Mouse (Mus musculus) neural tube, embryonic 13.5 days (tissue): ENCODE results near the gene Sgsm3. TPM values are rescaled to one million over a fixed set of nuclear protein-coding genes. Genes with fewer than 3 reads are reported as not detected.
"Not testable (repeated sequence)": the region's sequence is repeated elsewhere in the genome, so short reads cannot be mapped to it uniquely, and the experiment has no call there.

ENCODE experiments used
- ATAC-seq: fragments of 200-750 bp; cut with Nextera tagmentation; 2 replicates; pipeline ENCODE4 v1.8.0; 2017; ENCODE audit warnings: low read depth, mild to moderate bottlenecking, moderate TSS enrichment, moderate library complexity
- H3K27ac ChIP-seq: fragments of 300-500 bp; sonication (generic); replicated peaks from 2 replicates; pipeline ENCODE4 v1.5.1; 2015; ENCODE audit warnings: moderate library complexity, mild to moderate bottlenecking, inconsistent platforms
- H3K27me3 ChIP-seq: fragments of 300-500 bp; sonication (generic); 2 replicates; pipeline ENCODE4 v1.6.1; 2015; ENCODE audit warnings: mild to moderate bottlenecking, inconsistent platforms
- H3K36me3 ChIP-seq: fragments of 300-500 bp; sonication (generic); 2 replicates; pipeline ENCODE4 v1.6.1; 2015; ENCODE audit warnings: mild to moderate bottlenecking, inconsistent platforms
- H3K4me1 ChIP-seq: fragments of 300-500 bp; sonication (generic); replicated peaks from 2 replicates; pipeline ENCODE4 v1.6.1; 2015; ENCODE audit warnings: inconsistent platforms
- H3K4me2 ChIP-seq: fragments of 300-500 bp; sonication (generic); 2 replicates; pipeline ENCODE4 v1.6.1; 2015; ENCODE audit warnings: inconsistent platforms, mild to moderate bottlenecking, moderate library complexity
- H3K4me3 ChIP-seq: fragments of 300-500 bp; sonication (generic); 2 replicates; pipeline ENCODE4 v1.5.1; 2015; ENCODE audit warnings: mild to moderate bottlenecking, inconsistent platforms
- H3K9ac ChIP-seq: fragments of 300-500 bp; sonication (generic); 2 replicates; pipeline ENCODE4 v1.6.1; 2015; ENCODE audit warnings: moderate library complexity, mild to moderate bottlenecking, inconsistent platforms
- H3K9me3 ChIP-seq: fragments of 300-500 bp; sonication (generic); 2 replicates; pipeline ENCODE4 v1.6.1; 2016; ENCODE audit warnings: inconsistent platforms
- WGBS: fragments of 180-500 bp; shearing (Covaris S2); methylation state at CpG from one replicate; pipeline ENCODE4 v1.1.7; 2015; 5-methylcytosine and 5-hydroxymethylcytosine counted together
- polyA plus RNA-seq: library from polyadenylated mRNA; unstranded; fragments of >200 nt; fragmentation: Nextera tagmentation; extraction: Ambion mirVana; gene quantifications from 2 replicates; pipeline ENCODE4 v1.2.1, GENCODE M21; 2015

Gene Sgsm3
- 51.1 and 55.8 TPM in 2 replicates for polyA plus RNA-seq

- peak within 1 kb of the TSS; percentile 88 for H3K4me3 ChIP-seq
Measured at GRCm38 (mm10) chr15:80977620-80978334, at the start of gene Sgsm3. Sgsm3 (plus strand) TSS chr15:80977765.

GRCm38 (mm10) chr15:80928811-80929355 lies 48.7 kb upstream of the Sgsm3 start:
- no peaks in the 10 kb centered on the region for H3K9me3 ChIP-seq
- H3K4me1 ChIP-seq, result no peaks in the 10 kb centered on the region
- no peak overlapping the region for H3K4me2 ChIP-seq
- ATAC-seq, result no peak
- WGBS, result 84% methylated on average over 20 of the region's 20 CpGs
- no peak overlapping the region for H3K9ac ChIP-seq
- H3K27ac ChIP-seq, result no peak overlapping the region
- H3K4me3 ChIP-seq, result no peak overlapping the region
- H3K27me3 ChIP-seq, result no peaks in the 10 kb centered on the region
- peaks cover 83% of the 10 kb centered on the region for H3K36me3 ChIP-seq

More at GRCm38 (mm10) chr15:80977620-80978334, at the start of gene Sgsm3:
- H3K4me1 ChIP-seq, result peaks cover 18% of the 10 kb centered on the region
- H3K9ac ChIP-seq, result peak within 1 kb of the TSS; percentile 85
- H3K9me3 ChIP-seq, result no peaks in the 10 kb centered on the region
- no peaks in the 10 kb centered on the region for H3K36me3 ChIP-seq
- H3K27me3 ChIP-seq, result no peaks in the 10 kb centered on the region
- ATAC-seq, result peak; percentile 96
- peak within 1 kb of the TSS; percentile 77 for H3K27ac ChIP-seq
- peak within 1 kb of the TSS; percentile 83 for H3K4me2 ChIP-seq
- under 1% methylated on average over 67 of the region's 67 CpGs for WGBS

- H3K9ac ChIP-seq, result no peak overlapping the region
- H3K9me3 ChIP-seq, result no peaks in the 10 kb centered on the region
- no peak overlapping the region for H3K4me2 ChIP-seq
- no peaks in the 10 kb centered on the region for H3K27me3 ChIP-seq
- WGBS, result 45% methylated on average over 14 of the region's 16 CpGs
- no peak overlapping the region for H3K4me3 ChIP-seq
- H3K4me1 ChIP-seq, result no peaks in the 10 kb centered on the region
- peaks cover 80% of the 10 kb centered on the region for H3K36me3 ChIP-seq
- H3K27ac ChIP-seq, result no peak overlapping the region
- no peak for ATAC-seq
Measured at GRCm38 (mm10) chr15:80930048-80930571, 47.5 kb upstream of the Sgsm3 start.

- not testable (repeated sequence) for H3K27me3 ChIP-seq, H3K9ac ChIP-seq, H3K27ac ChIP-seq
Measured at GRCm38 (mm10) chr15:80930676-80931320, 46.8 kb upstream of the Sgsm3 start.

GRCm38 (mm10) chr15:80931345-80931960 lies 46.1 kb upstream of the Sgsm3 start:
- no peak for ATAC-seq
- no peak overlapping the region for H3K4me2 ChIP-seq
- H3K27ac ChIP-seq, result no peak overlapping the region
- peaks cover 81% of the 10 kb centered on the region for H3K36me3 ChIP-seq
- H3K27me3 ChIP-seq, result no peaks in the 10 kb centered on the region
- H3K9me3 ChIP-seq, result no peaks in the 10 kb centered on the region
- 95% methylated on average over 9 of the region's 9 CpGs for WGBS
- H3K4me1 ChIP-seq, result no peaks in the 10 kb centered on the region
- no peak overlapping the region for H3K9ac ChIP-seq
- no peak overlapping the region for H3K4me3 ChIP-seq

More at GRCm38 (mm10) chr15:80930676-80931320, 46.8 kb upstream of the Sgsm3 start:
- not testable (repeated sequence) for H3K4me3 ChIP-seq, H3K4me2 ChIP-seq, H3K4me1 ChIP-seq, ATAC-seq, H3K9me3 ChIP-seq
- peaks cover 82% of the 10 kb centered on the region for H3K36me3 ChIP-seq
- WGBS, result 94% methylated on average over 23 of the region's 23 CpGs

GRCm38 (mm10) chr15:80934841-80935240 lies 42.7 kb upstream of the Sgsm3 start:
- no peak for ATAC-seq
- no peaks in the 10 kb centered on the region for H3K4me1 ChIP-seq
- H3K36me3 ChIP-seq, result peaks cover 62% of the 10 kb centered on the region
- no peaks in the 10 kb centered on the region for H3K27me3 ChIP-seq
- no peak overlapping the region for H3K4me3 ChIP-seq
- no peaks in the 10 kb centered on the region for H3K9me3 ChIP-seq
- no peak overlapping the region for H3K9ac ChIP-seq
- no peak overlapping the region for H3K4me2 ChIP-seq
- WGBS, result 94% methylated on average over 5 of the region's 5 CpGs
- H3K27ac ChIP-seq, result no peak overlapping the region

GRCm38 (mm10) chr15:80936686-80937085 lies 40.9 kb upstream of the Sgsm3 start:
- no peaks in the 10 kb centered on the region for H3K27me3 ChIP-seq
- no peak overlapping the region for H3K27ac ChIP-seq
- H3K4me3 ChIP-seq, result no peak overlapping the region
- no peak overlapping the region for H3K9ac ChIP-seq
- ATAC-seq, result no peak
- peaks cover 55% of the 10 kb centered on the region for H3K36me3 ChIP-seq
- 87% methylated on average over 3 of the region's 3 CpGs for whole genome bisulfite sequencing
- no peaks in the 10 kb centered on the region for H3K4me1 ChIP-seq
- no peaks in the 10 kb centered on the region for H3K9me3 ChIP-seq
- no peak overlapping the region for H3K4me2 ChIP-seq

- no peaks in the 10 kb centered on the region for H3K4me1 ChIP-seq
- H3K27ac ChIP-seq, result no peak overlapping the region
- no peaks in the 10 kb centered on the region for H3K27me3 ChIP-seq
- H3K4me3 ChIP-seq, result no peak overlapping the region
- no peak for ATAC-seq
- WGBS, result 87% methylated on average over 4 of the region's 4 CpGs
- peaks cover 41% of the 10 kb centered on the region for H3K36me3 ChIP-seq
- H3K4me2 ChIP-seq, result no peak overlapping the region
- H3K9me3 ChIP-seq, result no peaks in the 10 kb centered on the region
- H3K9ac ChIP-seq, result no peak overlapping the region
Measured at GRCm38 (mm10) chr15:80938615-80939014, 39.0 kb upstream of the Sgsm3 start.

GRCm38 (mm10) chr15:80939401-80939800 lies 38.2 kb upstream of the Sgsm3 start:
- no peak overlapping the region for H3K4me2 ChIP-seq
- ATAC-seq, result no peak
- no peaks in the 10 kb centered on the region for H3K27me3 ChIP-seq
- H3K4me1 ChIP-seq, result no peaks in the 10 kb centered on the region
- no peak overlapping the region for H3K4me3 ChIP-seq
- H3K27ac ChIP-seq, result no peak overlapping the region
- no peak overlapping the region for H3K9ac ChIP-seq
- 95% methylated on average over 5 of the region's 5 CpGs for WGBS
- H3K9me3 ChIP-seq, result no peaks in the 10 kb centered on the region
- peaks cover 35% of the 10 kb centered on the region for H3K36me3 ChIP-seq

- 87% methylated on average over 6 of the region's 6 CpGs for WGBS
- Histone ChIP-seq H3K9me3 (no peaks in the 10 kb centered on the region), H3K36me3 (0 out of 2 replicates have a peak, but pooled peaks cover 18% of the 10 kb centered on the region), H3K9ac (no peak overlapping the region), H3K27ac (no peak overlapping the region), H3K4me3 (no peak overlapping the region), H3K4me1 (no peaks in the 10 kb centered on the region), H3K4me2 (no peak overlapping the region), H3K27me3 (no peaks in the 10 kb centered on the region)
- ATAC-seq, result no peak
Measured at GRCm38 (mm10) chr15:80941468-80942040, 36.0 kb upstream of the Sgsm3 start.

- Histone ChIP-seq H3K4me1 (peaks cover 18% of the 10 kb centered on the region), H3K4me3 (no peak overlapping the region), H3K9ac (no peak overlapping the region), H3K27ac (no peak overlapping the region), H3K4me2 (no peak overlapping the region), H3K36me3 (0 out of 2 replicates have a peak, but pooled peaks cover 5% of the 10 kb centered on the region), H3K27me3 (no peaks in the 10 kb centered on the region), H3K9me3 (no peaks in the 10 kb centered on the region)
- 68% methylated on average over 3 of the region's 3 CpGs for WGBS
- no peak for ATAC-seq
Measured at GRCm38 (mm10) chr15:80945851-80946250, 31.7 kb upstream of the Sgsm3 start.
